Mouse (Mus musculus) cerebellum, postnatal 25 days (tissue): ENCODE results near the gene Scn7a.
A peak's percentile ranks its signal among the peaks of the same experiment; 100 is the strongest.

Experiments
- DNase-seq, 2 experiments: peaks; one replicate each; pipeline ENCODE4 v3.0.0; 2021; ENCODE audit warnings: mixed read lengths in 2 of 2

Scn7a gene

GRCm38 (mm10) chr2:66784765-66785164, at the start of gene Scn7a:
Gene Scn7a, minus strand, starts transcription at chr2:66784914.
- no peak for DNase-seq

DNA sequence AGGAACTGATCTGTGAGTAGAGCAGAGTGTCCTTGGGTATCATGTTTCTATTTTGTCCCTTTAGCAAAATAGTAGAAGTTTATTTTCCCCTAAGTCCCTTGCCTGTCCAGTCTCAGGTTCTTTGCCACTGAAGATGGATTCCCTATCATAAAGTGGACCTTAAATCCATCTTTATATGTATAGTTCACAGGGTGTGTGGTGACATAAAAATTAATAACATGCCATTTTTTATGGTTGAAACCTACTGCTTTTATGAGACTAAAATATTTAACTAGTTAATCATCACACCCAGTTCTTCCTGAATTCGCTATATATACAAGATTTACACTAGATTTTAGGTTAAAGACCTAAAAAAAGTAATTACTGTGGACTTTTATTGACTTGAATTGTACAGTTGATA, 43.0 kb upstream of the Scn7a start:
- DNase-seq: no peak

GRCm38 (mm10) chr2:66819862-66820559, 35.3 kb upstream of the Scn7a start:
- peak in 1 of 2 experiments; percentile 3 for DNase-seq

DNA sequence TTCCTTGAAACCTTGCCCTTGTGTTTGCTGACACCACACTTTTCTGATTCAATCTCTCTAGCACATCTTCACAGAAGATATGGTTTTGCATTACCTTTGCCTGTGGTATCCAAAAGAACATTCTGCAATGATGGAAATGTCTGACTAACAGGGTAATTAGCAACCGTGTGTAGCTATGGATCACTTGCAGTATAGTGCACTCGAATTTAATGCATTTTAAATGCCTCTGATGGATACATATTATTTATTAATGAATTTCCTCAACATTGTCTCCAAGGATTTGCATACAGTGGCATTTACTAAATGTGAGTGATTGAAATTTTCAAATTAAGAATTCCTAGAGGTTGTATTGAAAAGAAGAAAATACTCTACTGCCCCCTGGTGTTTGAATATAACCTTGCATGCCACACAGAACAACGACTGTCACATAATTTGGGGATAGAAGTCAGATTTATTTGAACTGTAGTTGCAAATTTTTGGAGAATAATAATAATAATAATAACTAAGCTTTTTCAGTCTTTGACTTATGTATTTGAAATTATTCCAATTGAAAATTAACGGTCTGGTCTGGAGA, 15.0 kb upstream of the Scn7a start:
- DNase-seq: peak in 1 of 2 experiments; percentile 33

GRCm38 (mm10) chr2:66797493-66797892, 12.8 kb upstream of the Scn7a start:
- DNase-seq: no peak

- DNase-seq: no peak
Observed at GRCm38 (mm10) chr2:66791629-66792028, 6.9 kb upstream of the Scn7a start.

GRCm38 (mm10) chr2:66780884-66781283, 3.8 kb downstream of the Scn7a start:
- DNase-seq: no peak

- DNase-seq: no peak
Observed at GRCm38 (mm10) chr2:66767980-66768379, 16.7 kb downstream of the Scn7a start.

- DNase-seq: no peak
Observed at GRCm38 (mm10) chr2:66765170-66765569, 19.5 kb downstream of the Scn7a start.

GRCm38 (mm10) chr2:66762905-66763304, 21.8 kb downstream of the Scn7a start:
- no peak for DNase-seq

DNA sequence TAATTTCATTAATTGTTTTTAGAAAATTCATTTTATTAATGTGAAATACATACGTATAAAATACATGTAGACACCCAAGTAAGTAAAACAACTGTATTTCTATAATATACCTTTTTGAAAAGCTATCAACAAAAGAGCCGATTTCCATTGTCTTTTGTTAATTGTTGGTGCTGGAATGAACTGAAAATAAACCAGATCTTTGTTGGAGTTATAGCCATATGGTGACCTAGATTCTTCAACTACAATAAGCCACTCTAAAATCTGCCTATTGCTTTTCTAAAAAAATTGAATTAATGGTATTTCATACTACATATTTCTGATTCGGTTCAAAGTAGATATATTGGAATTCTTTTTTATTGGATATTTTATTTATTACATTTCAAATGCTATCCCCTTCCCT, 56.7 kb downstream of the Scn7a start:
- no peak for DNase-seq

DNA sequence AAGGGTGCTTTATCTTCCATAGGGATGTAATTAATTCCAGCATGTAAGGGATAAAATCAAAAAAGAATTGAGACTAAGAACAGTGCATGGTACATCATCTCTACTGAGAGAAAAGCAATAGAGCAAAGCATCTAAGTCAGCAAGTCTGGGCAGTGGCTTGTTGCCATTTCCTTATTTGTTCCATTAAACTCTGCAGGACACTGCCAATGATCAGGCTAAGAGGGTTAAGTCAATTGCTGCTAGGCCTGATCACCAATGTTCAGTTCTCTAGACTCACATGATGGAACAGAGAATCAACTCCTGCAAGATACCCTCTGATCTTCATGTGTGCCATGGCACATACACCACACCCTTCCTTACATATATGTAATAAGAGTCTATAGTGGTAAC, 57.1 kb downstream of the Scn7a start:
- DNase-seq: peak in 1 of 2 experiments; percentile 14

GRCm38 (mm10) chr2:66726878-66727584, 57.7 kb downstream of the Scn7a start:
- DNase-seq: no peak

- DNase-seq: no peak
Observed at GRCm38 (mm10) chr2:66712071-66712470, 72.6 kb downstream of the Scn7a start.

DNA sequence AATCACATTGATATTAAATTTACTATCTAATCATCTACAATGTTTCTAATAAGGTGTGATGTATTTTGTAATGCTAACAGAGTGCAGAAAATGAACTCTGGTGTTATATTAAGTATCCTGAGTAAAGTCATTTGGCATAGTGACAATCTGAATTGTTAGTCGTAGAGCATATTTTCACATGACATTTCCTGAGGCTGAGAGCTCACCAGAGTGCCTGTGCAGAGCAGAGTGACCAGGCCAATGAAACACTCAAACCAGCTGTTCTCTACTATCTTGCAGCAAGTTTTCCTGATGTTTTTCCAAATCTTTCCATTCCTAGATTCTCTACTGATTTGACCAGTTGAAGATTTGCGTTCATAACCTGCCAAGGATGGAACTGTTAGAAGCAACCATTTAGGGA, 92.4 kb downstream of the Scn7a start:
- no peak for DNase-seq

GRCm38 (mm10) chr2:66661988-66662387, 122.7 kb downstream of the Scn7a start:
- no peak for DNase-seq

DNA sequence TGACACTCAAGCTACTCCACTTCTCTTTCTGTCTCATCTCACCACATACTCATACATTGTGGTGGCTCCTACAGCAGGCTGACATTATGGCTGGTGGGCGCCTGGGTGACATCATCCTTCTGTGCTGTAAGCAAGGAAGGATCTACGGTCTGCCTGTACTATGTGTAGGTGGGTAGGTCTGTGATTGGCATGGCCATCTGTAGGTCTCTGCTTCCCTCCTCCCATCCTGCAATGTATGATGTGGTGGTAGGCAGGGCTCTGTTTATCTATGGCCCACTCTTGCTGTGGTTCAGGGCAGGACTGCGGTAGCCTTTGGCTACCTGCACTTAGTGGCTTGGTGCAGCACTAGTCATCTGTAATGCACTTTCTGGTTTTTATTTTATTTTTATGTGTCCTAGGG, 128.3 kb downstream of the Scn7a start:
- no peak for DNase-seq

GRCm38 (mm10) chr2:66655431-66655830, 129.3 kb downstream of the Scn7a start:
- DNase-seq: peak in 1 of 2 experiments; percentile 11

- peak in 1 of 2 experiments; percentile 19 for DNase-seq
Observed at GRCm38 (mm10) chr2:66644384-66644783, 140.3 kb downstream of the Scn7a start.

DNA sequence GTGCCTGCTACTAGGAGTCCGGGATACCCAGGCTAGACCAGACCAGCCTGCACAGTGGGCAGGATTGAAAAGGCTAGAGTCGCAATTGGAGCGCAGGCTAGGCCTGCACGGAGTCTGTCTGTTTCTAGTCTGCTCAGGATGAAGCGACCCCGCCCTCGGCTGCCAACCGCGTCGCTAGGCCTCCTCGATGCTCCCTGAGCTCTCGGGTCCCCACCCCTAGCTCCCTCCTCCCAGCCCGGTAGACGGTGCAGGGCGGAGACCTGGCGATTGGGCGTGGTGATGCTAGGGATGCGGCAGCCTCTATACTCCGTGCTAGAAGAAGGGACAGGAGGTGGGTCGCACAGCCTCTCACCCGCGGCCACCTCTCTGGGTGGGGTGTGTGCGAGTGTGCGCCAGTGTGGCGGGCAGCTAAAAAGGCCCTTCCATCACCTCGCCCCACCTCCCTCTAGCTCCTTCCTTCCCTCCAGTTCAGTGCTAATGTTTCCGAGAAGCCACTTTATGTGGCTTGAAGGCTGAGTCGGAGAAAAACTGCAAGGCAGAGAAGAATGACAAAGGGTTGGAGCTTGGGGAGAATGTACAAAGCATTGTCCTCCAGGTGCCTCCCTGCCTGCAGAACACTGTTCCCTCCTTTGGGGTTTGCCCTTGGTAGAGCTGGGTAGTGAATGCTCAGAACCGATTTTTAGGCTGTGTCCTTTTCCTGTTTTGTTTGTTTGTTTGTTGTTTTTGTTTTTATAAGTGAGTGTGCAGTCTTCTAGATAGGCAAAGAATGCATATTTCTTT, 149.9 kb downstream of the Scn7a start, which contains the start of gene Scn9a:
Scn9a (minus strand) TSS at position 383 of the 780 bp plus-strand sequence.
- DNase-seq: peak; percentile 44 to 58

- DNase-seq: no peak
Observed at GRCm38 (mm10) chr2:66632728-66633127, 152.0 kb downstream of the Scn7a start.
